Mouse (Mus musculus) ES-E14 (cell line): ENCODE measurements around the gene Fopnl.

Source experiments
- CHD2 ChIP-seq: IDR thresholded peaks from 2 replicates; pipeline ENCODE4 v1.6.1; 2014; ENCODE audit warnings: mild to moderate bottlenecking, low read depth, low read length, inconsistent platforms
- HCFC1 ChIP-seq: IDR thresholded peaks from 2 replicates; pipeline ENCODE4 v1.6.1; 2012; ENCODE audit warnings: low read length, inconsistent platforms, borderline replicate concordance; ENCODE audit not compliant: insufficient read depth
- MAFK ChIP-seq: IDR thresholded peaks from 2 replicates; pipeline ENCODE4 v1.6.1; 2014; ENCODE audit warnings: mild to moderate bottlenecking, low read depth, low read length, inconsistent platforms; ENCODE audit not compliant: insufficient read depth

DNA sequence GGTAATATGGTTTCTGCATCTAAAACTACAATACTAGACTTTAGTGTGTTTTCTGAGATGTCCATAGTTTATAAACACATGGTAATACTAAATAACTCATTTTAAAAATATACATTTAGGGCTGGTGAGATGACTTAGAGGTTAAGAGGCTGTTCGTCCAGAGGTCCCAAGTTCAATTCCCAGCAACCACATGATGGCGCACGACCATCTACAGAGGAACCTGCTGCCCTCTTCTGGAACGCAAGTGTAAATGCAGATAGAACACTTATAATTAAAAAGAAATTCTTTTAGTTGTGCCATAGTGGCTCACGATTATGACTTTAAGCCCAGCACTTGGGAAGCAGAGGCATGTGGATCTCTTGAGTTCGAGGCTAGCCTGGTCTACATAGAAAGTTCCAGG lies 5.8 kb downstream of the Fopnl start:
- TF ChIP-seq MAFK: no peak
- no peak for TF ChIP-seq CHD2
- TF ChIP-seq HCFC1: no peak
